Mouse (Mus musculus): ENCODE results near the gene Myo1a. TPM values are rescaled to one million over a fixed set of nuclear protein-coding genes. Genes with fewer than 3 reads are reported as not detected.

Myo1a gene
- total RNA-seq, 2 experiments from 2014 or later = 1.2 to 1.4 TPM

GRCm38 (mm10) chr10:127666501-127667268 is 38.3 kb upstream of the Myo1a start, which contains the start of gene Nemp1:
Gene Nemp1, plus strand, starts transcription at chr10:127666901.
- peak within 1 kb of the TSS; percentile 98 for H3K27ac ChIP-seq
- peak; percentile 76 to 78 for DNase-seq (ENCODE audit: extremely low spot score in 1 of 2, low spot score in 2 of 2)
- intact Hi-C loops (cut with DNase I) = loop anchor here (2.0 kb wide), 1 partner anchor 46 kb away; the partner anchor contains the start of gene Lrp1
- no peak for TF ChIP-seq CTCF (IDR thresholded peaks at IDR 0.05)
- H3K4me3 ChIP-seq = peak within 1 kb of the TSS; percentile 84

DNA sequence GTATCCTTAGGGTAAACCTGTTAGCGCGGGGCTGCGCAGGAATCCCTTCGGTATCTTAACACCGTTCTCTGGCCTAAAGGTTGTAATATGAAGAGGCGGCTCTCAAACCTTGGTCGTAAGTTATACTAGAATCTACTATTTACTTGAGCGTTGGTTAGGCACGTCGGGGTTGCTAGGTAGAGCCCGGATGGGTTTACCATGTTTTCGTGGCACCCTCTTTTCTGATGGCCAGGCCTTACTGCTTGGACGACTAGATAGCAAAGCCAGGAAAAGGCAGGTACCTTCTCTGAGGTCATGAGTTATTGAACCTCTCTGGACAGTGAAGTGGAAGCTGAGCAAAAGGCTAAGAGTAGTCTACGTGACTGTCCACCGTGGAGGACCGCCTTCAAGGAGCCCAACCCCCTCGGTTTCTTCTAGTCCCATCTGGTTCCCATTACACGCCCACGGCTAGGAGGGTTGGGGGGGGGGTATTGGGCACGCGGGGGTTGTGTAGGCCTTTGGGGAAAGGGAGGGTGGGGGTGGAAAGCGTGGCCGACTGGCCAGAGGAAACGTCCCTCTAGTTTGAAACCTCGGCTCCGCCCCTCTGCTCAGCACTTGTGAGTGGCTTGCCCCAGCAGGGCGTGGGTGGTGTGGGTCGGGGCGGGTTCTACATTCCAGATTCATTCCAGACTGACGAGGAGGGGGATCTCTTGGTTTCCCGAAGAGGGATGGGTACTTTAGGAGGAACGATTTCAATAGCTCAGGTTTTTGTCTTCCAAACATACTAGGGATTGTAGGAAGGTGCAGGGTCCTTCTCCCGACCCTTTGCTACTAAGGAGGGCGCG is 37.5 kb upstream of the Myo1a start:
- DNase-seq (ENCODE audit: extremely low spot score in 1 of 2, low spot score in 2 of 2) = peak; percentile 55 to 74
- intact Hi-C loops (cut with DNase I) = loop anchor here (2.0 kb wide), 1 partner anchor 47 kb away; the partner anchor contains the start of gene Lrp1
- no peak for TF ChIP-seq CTCF (IDR thresholded peaks at IDR 0.05)
- peak overlapping the region; percentile 84 for H3K4me3 ChIP-seq
- H3K27ac ChIP-seq = peak overlapping the region; percentile 98

DNA sequence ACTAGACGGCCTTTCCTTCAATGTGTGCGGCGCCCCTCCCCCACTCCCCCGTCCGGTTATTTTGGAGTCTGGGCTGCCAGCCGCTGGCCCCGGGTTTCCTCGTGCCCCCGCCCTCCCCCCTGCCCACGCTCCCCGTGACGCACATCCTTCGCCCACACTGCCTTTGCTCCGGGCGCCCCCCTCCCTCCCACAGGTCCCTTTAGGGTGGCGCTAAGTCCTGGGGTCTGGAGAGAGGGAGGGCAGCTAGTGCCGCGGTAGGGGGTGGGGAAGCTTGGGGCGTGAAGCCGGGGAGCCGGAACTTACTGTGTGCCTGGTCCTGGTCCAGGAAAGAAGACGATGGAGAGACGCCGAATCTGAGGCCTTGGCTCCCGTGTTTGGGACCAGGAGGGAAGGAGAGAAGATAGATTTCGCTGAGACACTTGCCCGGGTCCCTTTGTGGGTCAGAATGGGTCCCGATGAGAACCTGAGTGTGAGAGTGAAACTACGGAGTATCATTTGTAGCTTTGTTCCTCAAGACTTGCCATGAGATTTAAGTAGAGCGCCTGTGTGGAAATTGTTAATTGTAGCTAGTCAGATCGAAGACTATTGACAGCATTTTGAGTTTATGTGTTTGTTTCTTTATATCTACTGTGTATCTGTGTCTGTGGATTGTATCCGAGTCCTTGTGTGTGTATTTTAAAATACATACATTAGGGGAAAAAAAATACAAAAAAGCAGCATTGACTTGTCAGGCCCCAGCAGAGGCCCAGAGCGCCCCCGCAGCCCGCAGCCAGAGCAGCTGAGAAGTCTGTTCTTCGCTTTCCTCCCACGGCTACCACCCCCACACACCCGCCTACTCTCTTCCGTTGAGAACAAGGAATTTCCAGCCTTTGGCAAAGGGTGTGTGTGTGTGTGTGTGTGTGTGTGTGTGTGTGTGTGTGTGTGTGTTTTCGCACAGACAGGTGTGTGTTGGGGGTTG is 36.6 kb upstream of the Myo1a start, which contains the start of gene Nab2:
Nab2 (minus strand) TSS at position 476 of the 958 bp plus-strand sequence.
- intact Hi-C loops (cut with DNase I) = no loop called here

GRCm38 (mm10) chr10:127669170-127669569 is 35.8 kb upstream of the Myo1a start:
- Histone ChIP-seq H3K4me3 (no peak overlapping the region), H3K27ac (peak overlapping the region; percentile 2; the same call in 1 of the 2 replicates)
- peak; percentile 49 to 58 for DNase-seq (ENCODE audit: extremely low spot score in 1 of 2, low spot score in 2 of 2)
- TF ChIP-seq CTCF (IDR thresholded peaks at IDR 0.05) = no peak
- intact Hi-C loops (cut with DNase I) = no loop called here

More for the DNA sequence above, 36.6 kb upstream of the Myo1a start, which contains the start of gene Nab2:
- Histone ChIP-seq H3K4me3 (peak within 1 kb of the TSS; percentile 46), H3K27ac (peak within 1 kb of the TSS; percentile 98)
- TF ChIP-seq CTCF (IDR thresholded peaks at IDR 0.05) = no peak; the same call in 1 of the 2 replicates
- peak; percentile 80 to 83 for DNase-seq (ENCODE audit: extremely low spot score in 1 of 2, low spot score in 2 of 2)

DNA sequence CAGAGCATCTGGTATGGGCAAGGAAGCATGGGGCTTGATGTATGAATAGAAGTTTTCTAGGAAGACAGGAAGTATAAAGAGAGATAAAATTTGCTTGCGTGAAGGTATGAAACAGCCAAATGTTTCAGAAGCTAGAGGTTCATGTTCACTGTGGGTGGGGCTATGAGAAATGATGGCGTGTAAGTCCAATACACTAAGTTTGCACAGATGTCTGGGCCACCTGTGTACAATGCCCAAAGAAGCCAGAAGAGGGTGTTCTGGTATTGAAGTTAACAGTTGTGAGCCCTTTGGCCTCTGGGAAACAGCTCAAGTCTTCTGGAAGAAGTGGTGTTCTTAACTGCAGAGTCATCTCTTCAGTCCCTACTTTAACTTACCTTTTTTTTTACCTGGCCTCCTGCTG is 34.8 kb upstream of the Myo1a start:
- intact Hi-C loops (cut with DNase I) = no loop called here
- TF ChIP-seq CTCF (IDR thresholded peaks at IDR 0.05) = no peak

GRCm38 (mm10) chr10:127671276-127671675 is 33.7 kb upstream of the Myo1a start:
- peak; percentile 55 for TF ChIP-seq CTCF (IDR thresholded peaks at IDR 0.05)
- intact Hi-C loops (cut with DNase I) = no loop called here
- Histone ChIP-seq H3K4me3 (no peak overlapping the region), H3K27ac (no peak overlapping the region)
- no peak for DNase-seq (ENCODE audit: extremely low spot score in 1 of 2, low spot score in 2 of 2)

More for the DNA sequence above, 34.8 kb upstream of the Myo1a start:
- DNase-seq (ENCODE audit: extremely low spot score in 1 of 2, low spot score in 2 of 2) = no peak
- H3K27ac ChIP-seq = no peak overlapping the region
- no peak overlapping the region for H3K4me3 ChIP-seq

GRCm38 (mm10) chr10:127674046-127674655 is 30.8 kb upstream of the Myo1a start:
- Histone ChIP-seq H3K4me3 (no peak overlapping the region), H3K27ac (no peak overlapping the region)
- no peak for DNase-seq (ENCODE audit: extremely low spot score in 1 of 2, low spot score in 2 of 2)
- intact Hi-C loops (cut with DNase I) = loop anchor here (2.0 kb wide), 1 partner anchor 31 kb away; the partner anchor contains the start of gene Stat6
- no peak for TF ChIP-seq CTCF (IDR thresholded peaks at IDR 0.05)

- Histone ChIP-seq H3K4me3 (no peak overlapping the region), H3K27ac (peak overlapping the region; percentile 50; the same call in 1 of the 2 replicates)
- intact Hi-C loops (cut with DNase I) = loop anchor here (2.0 to 5.0 kb wide), 2 partner anchors 32 to 262 kb away; partner anchors contain the start of gene Stat6
- peak; percentile 100 for TF ChIP-seq CTCF (IDR thresholded peaks at IDR 0.05)
- DNase-seq (ENCODE audit: extremely low spot score in 1 of 2, low spot score in 2 of 2) = peak; percentile 87 to 89
Observed at GRCm38 (mm10) chr10:127674794-127675522, 30.0 kb upstream of the Myo1a start.

DNA sequence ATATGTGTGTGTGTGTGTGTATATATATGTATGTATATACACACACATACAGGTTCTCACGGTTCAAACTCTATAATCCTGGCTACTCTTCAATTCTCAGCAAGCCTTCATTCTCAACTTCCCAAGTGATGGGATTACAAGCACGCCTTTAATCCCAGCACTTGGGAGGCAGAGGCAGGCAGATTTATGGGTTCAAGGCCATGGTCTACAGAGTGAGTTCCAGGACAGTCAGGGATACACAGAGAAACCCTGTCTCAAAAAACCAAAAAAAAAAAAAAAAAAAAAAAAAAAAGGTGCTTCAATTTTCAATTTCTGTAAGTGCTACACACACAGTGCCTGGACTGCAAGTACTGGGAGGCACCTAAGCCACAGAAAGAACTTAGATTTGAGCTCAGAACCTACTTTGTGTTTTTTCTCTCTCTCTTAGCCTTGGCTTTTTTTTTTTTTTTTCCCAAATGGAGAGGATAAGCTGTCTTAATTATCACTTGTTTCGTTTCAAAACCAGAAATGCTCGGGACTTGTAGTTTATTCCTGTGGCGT is 29.0 kb upstream of the Myo1a start:
- no peak for TF ChIP-seq CTCF (IDR thresholded peaks at IDR 0.05)
- H3K4me3 ChIP-seq = peak overlapping the region; percentile 48
- DNase-seq (ENCODE audit: extremely low spot score in 1 of 2, low spot score in 2 of 2) = no peak
- peak overlapping the region; percentile 89 for H3K27ac ChIP-seq
- intact Hi-C loops (cut with DNase I) = loop anchor here (2.0 to 5.0 kb wide), 2 partner anchors 33 to 261 kb away; partner anchors contain the start of gene Stat6
